Mouse (Mus musculus) Patski (cell line): ENCODE data around the gene Hectd4. TPM values are rescaled to one million over a fixed set of nuclear protein-coding genes. Genes with fewer than 3 reads are reported as not detected.

ENCODE experiments used
- ATAC-seq: fragments of 100-300 bp; one replicate; pipeline ENCODE4 v1.8.0; 2021
- CTCF ChIA-PET: fragments of 350-600 bp; sonication (Branson Sonifier 250); formaldehyde crosslinking; loops from one replicate; lab custom pipeline; 2022; ENCODE audit warnings: inconsistent platforms; lab: Charles Lee
- POLR2A ChIA-PET: fragments of 350-600 bp; sonication (Branson Sonifier 250); formaldehyde crosslinking; loops from one replicate; lab custom pipeline; 2022; ENCODE audit warnings: antibody characterized with exemption, inconsistent platforms; lab: Charles Lee
- DNase-seq: peaks from one replicate; pipeline ENCODE4 v3.0.0-alpha.2; 2011; ENCODE audit warnings: low read depth, low spot score
- H3K27me3 ChIP-seq: fragments of 371-371 bp; one replicate; pipeline ENCODE4 v1.5.1; 2021
- CTCF ChIP-seq: fragments of 100-300 bp; IDR thresholded peaks from one replicate; pipeline ENCODE4 v1.5.1; 2021
- in situ Hi-C: fragments of 300-500 bp; cut with MboI; formaldehyde crosslinking; loops from 3 replicates; pipeline ENCODE4 v1.11.1; 2018; ENCODE audit warnings: low pct_unique_long_range_greater_than_20kb, mixed read lengths
- polyA plus RNA-seq: library from polyadenylated mRNA; unstranded; gene quantifications from one replicate; pipeline ENCODE4 v1.2.3, GENCODE M21; 2021

Gene Hectd4
- polyA plus RNA-seq, 1 experiment from 2014 or later = 13.7 TPM

DNA sequence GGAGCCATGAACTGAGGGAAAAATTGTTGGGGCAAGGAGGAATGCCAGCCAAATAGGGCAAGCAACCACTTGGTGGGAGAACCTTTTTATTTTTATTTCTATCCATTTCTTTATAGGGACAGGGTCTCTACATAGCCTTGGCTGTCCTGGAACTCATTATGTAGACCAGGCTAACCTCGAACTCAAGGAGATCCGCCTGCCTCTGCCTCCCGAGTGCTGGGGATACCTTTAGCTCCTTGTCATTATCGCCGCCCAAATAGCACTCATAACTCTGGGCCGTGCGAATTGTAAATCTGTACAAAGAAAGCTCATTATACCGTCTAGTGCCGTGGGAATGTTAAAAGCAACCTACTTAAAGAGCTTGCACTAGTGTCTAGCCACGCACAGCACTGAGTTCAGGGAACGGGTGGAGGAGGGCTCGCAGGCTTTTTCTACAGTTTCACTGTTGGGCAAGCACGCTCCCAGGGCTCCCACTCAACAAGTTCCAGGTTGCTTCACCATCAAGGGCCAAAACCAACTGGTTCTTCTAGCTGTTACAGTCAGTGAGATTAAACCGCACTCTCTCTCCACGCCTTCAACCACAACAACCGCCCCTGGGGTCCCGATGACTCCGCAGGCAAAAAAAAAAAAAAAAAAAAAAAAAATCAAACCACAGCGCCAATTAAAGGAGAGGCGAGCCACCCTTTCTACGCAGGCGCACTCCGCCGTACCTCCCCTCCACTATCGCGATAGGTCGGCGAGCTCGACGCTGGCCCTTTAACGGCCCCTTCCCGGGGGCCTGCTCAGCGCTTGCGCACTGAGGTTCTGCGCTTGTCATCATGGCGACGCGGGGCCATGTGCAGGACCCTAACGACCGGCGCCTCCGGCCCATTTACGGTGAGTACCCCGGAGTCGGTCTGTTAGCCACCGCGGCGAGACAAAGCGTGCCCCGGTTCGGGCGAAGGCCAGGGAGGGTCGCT is 177.4 kb downstream of the Hectd4 start, which contains the start of gene Naa25:
TSS of gene Naa25 (plus strand) at position 750 of the 959 bp plus-strand sequence.
- CTCF ChIA-PET = interaction anchor here (1.0 to 1.3 kb wide), 3 partner anchors 10 to 13 kb away, joined by 4 to 5 read pairs (median 4); no protein-coding TSS in a partner anchor
- TF ChIP-seq CTCF = no peak
- ATAC-seq (peak; percentile 65), DNase-seq (peak; percentile 90)
- H3K27me3 ChIP-seq = no peaks in the 10 kb centered on the region
- in situ Hi-C loops = no loop called here
- POLR2A ChIA-PET = interaction anchor here (0.5 to 2.0 kb wide), 3 partner anchors 14 to 24 kb away, joined by 3 to 5 read pairs (median 4); no protein-coding TSS in a partner anchor

DNA sequence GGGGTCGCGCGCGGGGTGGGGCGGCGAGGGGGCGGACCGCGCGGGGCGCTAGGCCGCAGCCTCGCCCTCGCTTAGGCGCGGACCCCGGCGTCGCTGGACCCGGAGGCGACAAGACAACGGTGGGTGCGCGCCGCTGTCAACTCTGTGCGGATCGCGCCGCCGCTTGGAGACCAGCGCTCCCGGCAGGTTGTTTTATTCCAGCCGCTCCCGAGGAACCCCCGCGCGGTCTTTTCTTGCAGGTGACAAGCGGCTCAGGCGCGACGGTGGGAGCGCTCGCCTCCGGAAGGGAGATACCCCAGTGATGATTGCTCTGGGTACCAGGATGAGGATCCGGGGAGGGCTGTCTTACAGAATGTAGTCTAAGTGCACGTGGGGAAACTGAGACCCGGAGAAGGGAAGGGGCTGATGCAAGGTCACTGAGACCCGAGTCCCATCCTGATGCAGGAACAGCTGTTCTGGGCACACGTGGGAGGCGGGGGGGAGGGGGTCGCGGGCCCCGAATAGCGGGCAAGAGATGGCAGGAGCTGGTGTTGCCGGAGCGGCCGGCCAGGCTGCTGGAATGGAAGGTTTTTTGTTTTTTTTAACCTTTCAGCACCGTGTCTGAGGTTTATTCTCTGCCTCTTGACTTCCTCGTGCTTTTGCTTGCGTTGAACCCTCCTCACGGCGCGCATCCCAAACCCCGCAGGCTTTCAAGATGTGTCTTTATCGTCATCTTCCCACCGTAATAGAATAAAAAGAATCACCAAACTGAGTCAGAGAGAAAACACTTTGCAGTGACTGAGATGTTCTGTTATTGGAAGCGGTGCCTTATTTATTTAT is 178.3 kb downstream of the Hectd4 start:
- ChIA-PET POLR2A (interaction anchor here (0.6 to 2.0 kb wide), 2 partner anchors 13 to 16 kb away, joined by 4 to 5 read pairs; no protein-coding TSS in a partner anchor), CTCF (interaction anchor here (0.7 to 1.2 kb wide), 3 partner anchors 9 to 14 kb away, joined by 3 to 4 read pairs (median 4); no protein-coding TSS in a partner anchor)
- no peaks in the 10 kb centered on the region for H3K27me3 ChIP-seq
- in situ Hi-C loops = no loop called here
- DNase-seq (no peak), ATAC-seq (peak; percentile 40)
- TF ChIP-seq CTCF = no peak

DNA sequence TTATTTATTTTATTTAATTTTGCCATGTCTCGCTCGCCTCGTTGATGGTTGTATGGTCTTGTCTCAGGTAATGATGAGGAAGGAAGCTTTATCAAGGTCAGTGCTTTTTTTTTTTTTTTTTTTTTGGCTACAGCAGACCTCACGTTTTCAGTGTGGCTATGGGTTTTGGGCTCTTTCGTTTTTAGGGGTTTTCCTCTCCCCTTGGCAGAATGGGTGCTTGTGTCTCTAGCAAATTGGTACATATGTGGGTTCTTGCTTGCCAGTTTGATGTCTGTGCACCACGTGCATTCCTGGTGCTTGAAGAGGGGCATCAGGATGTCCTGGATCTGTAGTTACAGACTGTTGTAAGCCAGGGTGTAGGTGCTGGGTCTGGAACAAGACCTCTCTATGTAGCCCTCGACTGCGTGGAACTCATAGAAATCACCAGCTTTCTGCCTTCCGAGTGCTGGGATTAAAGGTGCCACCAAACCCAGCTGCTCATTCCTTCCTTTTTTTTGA is 179.0 kb downstream of the Hectd4 start:
- ChIA-PET POLR2A (interaction anchor here (2.0 kb wide), 1 partner anchor 13 kb away, joined by 5 read pairs; no protein-coding TSS in a partner anchor), CTCF (interaction anchor here (0.7 to 1.4 kb wide), 2 partner anchors 10 kb away, joined by 3 read pairs; no protein-coding TSS in a partner anchor)
- in situ Hi-C loops = no loop called here
- no peaks in the 10 kb centered on the region for H3K27me3 ChIP-seq
- no peak for TF ChIP-seq CTCF
- DNase-seq (no peak), ATAC-seq (no peak)

DNA sequence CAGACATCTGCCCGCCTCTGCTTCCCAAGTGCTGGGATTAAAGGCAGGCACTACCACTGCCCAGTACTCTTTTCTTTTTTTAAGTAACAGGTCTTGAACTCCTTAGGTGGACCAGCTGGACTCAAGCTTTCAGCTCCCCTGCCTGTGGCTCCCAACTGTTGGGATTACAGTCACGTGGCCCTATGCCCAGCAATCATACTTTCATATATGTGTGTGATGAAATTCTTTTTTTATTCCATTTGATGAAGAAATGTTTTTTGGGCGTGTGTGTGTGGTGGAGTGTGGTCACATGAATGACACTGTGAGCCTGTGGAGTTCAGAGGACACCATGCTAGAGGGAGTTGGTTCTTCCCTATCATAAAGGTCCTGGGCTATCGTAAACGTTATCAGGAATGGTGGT is 179.5 kb downstream of the Hectd4 start:
- DNase-seq (no peak), ATAC-seq (no peak)
- TF ChIP-seq CTCF = no peak
- H3K27me3 ChIP-seq = no peaks in the 10 kb centered on the region
- ChIA-PET POLR2A (interaction anchor here (2.0 kb wide), 1 partner anchor 12 kb away, joined by 5 read pairs; no protein-coding TSS in a partner anchor), CTCF (interaction anchor here (1.4 kb wide), 1 partner anchor 10 kb away, joined by 3 read pairs; no protein-coding TSS in a partner anchor)
- in situ Hi-C loops = no loop called here

GRCm38 (mm10) chr5:121400064-121400463 is 180.0 kb downstream of the Hectd4 start:
- CTCF ChIA-PET = interaction anchor here (1.4 kb wide), 2 partner anchors 9 to 10 kb away, joined by 3 read pairs; no protein-coding TSS in a partner anchor
- H3K27me3 ChIP-seq = no peaks in the 10 kb centered on the region
- POLR2A ChIA-PET = no interaction called here
- no peak for TF ChIP-seq CTCF
- in situ Hi-C loops = no loop called here
- DNase-seq (no peak), ATAC-seq (no peak)

GRCm38 (mm10) chr5:121400849-121401248 is 180.8 kb downstream of the Hectd4 start:
- ChIA-PET POLR2A (no interaction called here), CTCF (interaction anchor here (1.4 kb wide), 1 partner anchor 10 kb away, joined by 3 read pairs; no protein-coding TSS in a partner anchor)
- DNase-seq = no peak
- TF ChIP-seq CTCF = no peak
- ATAC-seq = no peak
- in situ Hi-C loops = no loop called here
- H3K27me3 ChIP-seq = no peaks in the 10 kb centered on the region

DNA sequence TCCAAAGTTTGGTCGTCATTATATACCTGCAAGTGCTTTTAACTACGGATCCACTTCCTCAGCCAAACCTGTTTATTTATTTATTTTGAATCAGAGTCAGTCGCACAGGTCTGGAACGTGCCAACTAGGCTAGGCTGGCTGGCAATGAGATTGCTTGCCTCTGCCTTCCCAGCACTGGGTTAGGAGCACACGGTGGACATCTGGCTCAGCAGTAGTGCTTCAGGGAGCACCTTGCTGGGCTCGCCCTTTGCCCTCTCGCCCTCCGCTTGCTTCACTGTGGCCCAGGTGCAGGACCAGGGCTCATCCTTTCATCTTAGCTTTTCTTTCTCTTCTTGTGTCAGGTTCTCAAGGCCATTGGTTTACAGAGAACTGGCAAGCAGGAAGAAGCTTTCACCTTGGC is 187.8 kb downstream of the Hectd4 start:
- ATAC-seq (no peak), DNase-seq (no peak)
- TF ChIP-seq CTCF = no peak
- POLR2A ChIA-PET = interaction anchor here (1.0 kb wide), 1 partner anchor 39 kb away, joined by 3 read pairs; no protein-coding TSS in a partner anchor
- in situ Hi-C loops = no loop called here
- CTCF ChIA-PET = interaction anchor here (0.8 to 1.3 kb wide), 3 partner anchors 11 to 71 kb away, joined by 3 to 4 read pairs (median 4); partner anchors contain the start of gene Naa25
- no peaks in the 10 kb centered on the region for H3K27me3 ChIP-seq

GRCm38 (mm10) chr5:121410975-121411374 is 191.0 kb downstream of the Hectd4 start:
- CTCF ChIA-PET = interaction anchor here (1.3 kb wide), 1 partner anchor 37 kb away, joined by 5 read pairs; no protein-coding TSS in a partner anchor
- POLR2A ChIA-PET = interaction anchor here (1.6 kb wide), 1 partner anchor 12 kb away, joined by 5 read pairs; the partner anchor contains the start of gene Naa25
- TF ChIP-seq CTCF = no peak
- no peaks in the 10 kb centered on the region for H3K27me3 ChIP-seq
- in situ Hi-C loops = no loop called here
- no peak for ATAC-seq
- DNase-seq = no peak

Other genes starting within 250 kb of the Hectd4 start
- gene Rph3a, start 210.1 kb upstream of the Hectd4 start, polyA plus RNA-seq = not detected
- gene Ptpn11, start 28.8 kb upstream of the Hectd4 start, polyA plus RNA-seq = 131 TPM
- 1,368 TPM for gene Rpl6, start 15.7 kb upstream of the Hectd4 start, polyA plus RNA-seq
- 37.5 TPM for gene Trafd1, start 165.4 kb downstream of the Hectd4 start, polyA plus RNA-seq
- 36.3 TPM for gene Naa25, start 177.7 kb downstream of the Hectd4 start, polyA plus RNA-seq
- 2.8 TPM for gene Tmem116, start 231.7 kb downstream of the Hectd4 start, polyA plus RNA-seq
- 219 TPM for gene Erp29, start 232.3 kb downstream of the Hectd4 start, polyA plus RNA-seq